Mouse (Mus musculus) G1E (cell line): ENCODE results near the gene Mybph.

Source experiments
- CTCF ChIP-seq: IDR thresholded peaks from 2 replicates; pipeline ENCODE4 v1.5.1; 2012; ENCODE audit warnings: low read depth, low read length, inconsistent platforms, mixed read lengths
- GATA1 ChIP-seq: IDR thresholded peaks from 2 replicates; pipeline ENCODE4 v1.6.1; 2012; ENCODE audit warnings: borderline replicate concordance, low read length, inconsistent platforms, mixed read lengths
- POLR2AphosphoS5 ChIP-seq: IDR thresholded peaks from 2 replicates; pipeline ENCODE4 v1.6.1; 2012; ENCODE audit warnings: low read depth, low read length, inconsistent platforms; ENCODE audit not compliant: insufficient replicate concordance

GRCm38 (mm10) chr1:134191192-134191591 is 2.1 kb upstream of the Mybph start:
- TF ChIP-seq CTCF, result no peak
- TF ChIP-seq GATA1, result no peak
- TF ChIP-seq POLR2AphosphoS5, result no peak
